Mouse (Mus musculus) spleen, adult 12 weeks (tissue): ENCODE data around the gene Nxpe3.
"Not testable (repeated sequence)": the region's sequence is repeated elsewhere in the genome, so short reads cannot be mapped to it uniquely, and the experiment has no call there.

ENCODE experiments used
- DNase-seq: peaks from one replicate; pipeline ENCODE4 v3.0.0; 2022; ENCODE audit warnings: low spot score

Gene Nxpe3

GRCm38 (mm10) chr16:55890346-55891136 lies 4.5 kb downstream of the Nxpe3 start:
- DNase-seq = no peak

GRCm38 (mm10) chr16:55889451-55889850 lies 5.6 kb downstream of the Nxpe3 start:
- no peak for DNase-seq

GRCm38 (mm10) chr16:55888584-55888960 lies 6.5 kb downstream of the Nxpe3 start:
- DNase-seq = no peak

GRCm38 (mm10) chr16:55887814-55888583 lies 7.1 kb downstream of the Nxpe3 start:
- no peak for DNase-seq

GRCm38 (mm10) chr16:55884246-55884645 lies 10.8 kb downstream of the Nxpe3 start:
- no peak for DNase-seq

- DNase-seq = no peak
Observed at GRCm38 (mm10) chr16:55876025-55876424, 19.1 kb downstream of the Nxpe3 start.

- DNase-seq = no peak
Observed at GRCm38 (mm10) chr16:55863832-55864231, 31.3 kb downstream of the Nxpe3 start.

GRCm38 (mm10) chr16:55863149-55863815 lies 31.8 kb downstream of the Nxpe3 start:
- DNase-seq = peak; percentile 47

GRCm38 (mm10) chr16:55861104-55861503 lies 34.0 kb downstream of the Nxpe3 start:
- no peak for DNase-seq

- not testable (repeated sequence) for DNase-seq
Observed at GRCm38 (mm10) chr16:55859421-55859820, 35.7 kb downstream of the Nxpe3 start.

GRCm38 (mm10) chr16:55858465-55858864 lies 36.6 kb downstream of the Nxpe3 start:
- peak; percentile 35 for DNase-seq

- DNase-seq = peak; percentile 31
Observed at GRCm38 (mm10) chr16:55852943-55853727, 42.0 kb downstream of the Nxpe3 start.

- no peak for DNase-seq
Observed at GRCm38 (mm10) chr16:55852515-55852914, 42.6 kb downstream of the Nxpe3 start.

- no peak for DNase-seq
Observed at GRCm38 (mm10) chr16:55850485-55850884, 44.6 kb downstream of the Nxpe3 start.

GRCm38 (mm10) chr16:55847679-55848078 lies 47.4 kb downstream of the Nxpe3 start:
- no peak for DNase-seq

- no peak for DNase-seq
Observed at GRCm38 (mm10) chr16:55844847-55845246, 50.2 kb downstream of the Nxpe3 start.

- DNase-seq = no peak
Observed at GRCm38 (mm10) chr16:55843919-55844318, 51.2 kb downstream of the Nxpe3 start.

GRCm38 (mm10) chr16:55843134-55843533 lies 52.0 kb downstream of the Nxpe3 start:
- DNase-seq = no peak

- DNase-seq = no peak
Observed at GRCm38 (mm10) chr16:55841506-55841905, 53.6 kb downstream of the Nxpe3 start.

GRCm38 (mm10) chr16:55838510-55839474 lies 56.3 kb downstream of the Nxpe3 start, which contains the start of gene Nfkbiz:
Nfkbiz (minus strand) TSS chr16:55838899.
- DNase-seq = peak; percentile 40

GRCm38 (mm10) chr16:55838129-55838509 lies 57.0 kb downstream of the Nxpe3 start:
- no peak for DNase-seq
